Comparison of ENCODE assay signal across 18 mouse cellular contexts in the genomic region with DNA sequence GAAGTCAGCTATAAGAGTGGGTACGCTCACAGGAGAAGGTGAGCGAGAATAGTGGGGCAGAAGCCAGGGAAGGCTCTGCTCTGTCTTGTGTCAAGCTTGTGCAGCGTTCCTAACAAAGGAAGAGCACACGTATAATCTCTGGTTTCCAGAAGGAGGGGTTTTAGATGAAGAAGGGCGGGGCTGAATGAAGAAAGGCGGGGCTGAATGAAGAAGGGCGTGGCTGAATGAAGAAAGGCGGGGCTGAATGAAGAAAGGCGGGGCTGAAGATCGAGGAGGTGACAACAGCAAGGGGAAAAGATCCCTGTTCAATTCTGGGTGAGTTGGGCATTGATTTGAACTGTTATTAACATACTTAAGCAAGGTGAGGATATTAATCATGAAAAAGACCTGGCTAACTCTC.
"Had no signal": no experiment of that assay in that cellular context is flagged by ENCODE, and none has a peak within 500 bp of the region (broad histone marks: within the 10 kb centered on the region; RNA-seq: fewer than 3 reads in every experiment).

No protein-coding gene starts in this region.

- DNase-seq: kidney, adult 18-20 months; kidney, adult 9 months; kidney, postnatal 14 days; kidney, postnatal 4 days; lung, adult 18-20 months; lung, postnatal 14 days; right cerebral cortex, postnatal 25 days; spleen, adult 18-20 months; thymus, postnatal 25 days had no signal

- H3K36me3 ChIP-seq: lung, embryonic 15.5 days; midbrain, embryonic 10.5 days; midbrain, embryonic 15.5 days; neural tube, embryonic 12.5 days; neural tube, embryonic 15.5 days had no signal

- H3K27me3 ChIP-seq: lung, embryonic 15.5 days; megakaryocyte, embryonic 14.5 days; midbrain, embryonic 15.5 days; neural tube, embryonic 12.5 days; neural tube, embryonic 15.5 days; stomach, embryonic 15.5 days had no signal

- H3K4me2 ChIP-seq: lung, embryonic 15.5 days; midbrain, embryonic 15.5 days; neural tube, embryonic 12.5 days; neural tube, embryonic 15.5 days; stomach, embryonic 15.5 days had no signal

- H3K9ac ChIP-seq: liver, embryonic 14.5 days; lung, embryonic 15.5 days; midbrain, embryonic 15.5 days; neural tube, embryonic 12.5 days; neural tube, embryonic 15.5 days; stomach, embryonic 15.5 days had no signal

- ATAC-seq: midbrain, embryonic 15.5 days had no signal

- H3K4me3 ChIP-seq: lung, embryonic 15.5 days; megakaryocyte, embryonic 14.5 days; midbrain, embryonic 10.5 days; midbrain, embryonic 15.5 days; neural tube, embryonic 12.5 days; neural tube, embryonic 15.5 days; stomach, embryonic 15.5 days had no signal

- H3K9me3 ChIP-seq: lung, embryonic 15.5 days; midbrain, embryonic 15.5 days; neural tube, embryonic 12.5 days; neural tube, embryonic 15.5 days; stomach, embryonic 15.5 days had no signal

- H3K4me1 ChIP-seq: midbrain, embryonic 15.5 days; neural tube, embryonic 12.5 days; neural tube, embryonic 15.5 days; stomach, embryonic 15.5 days had no signal

- H3K27ac ChIP-seq: liver, embryonic 14.5 days; lung, embryonic 15.5 days; macrophage; midbrain, embryonic 10.5 days; midbrain, embryonic 15.5 days; neural tube, embryonic 12.5 days; neural tube, embryonic 15.5 days; stomach, embryonic 15.5 days had no signal
